Mouse (Mus musculus) ES-Bruce4 (cell line): ENCODE measurements around the gene Sh3rf1.

Source experiments
- CTCF ChIP-seq: IDR thresholded peaks from one replicate; pipeline ENCODE4 v1.8.1; 2011; ENCODE audit warnings: low read depth, low read length
- EP300 ChIP-seq: IDR thresholded peaks from 2 replicates; pipeline ENCODE4 v1.6.1; 2011; ENCODE audit warnings: low read depth, low read length; ENCODE audit not compliant: insufficient read depth
- POLR2A ChIP-seq: IDR thresholded peaks from one replicate; pipeline ENCODE4 v1.8.1; 2011; ENCODE audit warnings: low read length; ENCODE audit not compliant: insufficient read depth

DNA sequence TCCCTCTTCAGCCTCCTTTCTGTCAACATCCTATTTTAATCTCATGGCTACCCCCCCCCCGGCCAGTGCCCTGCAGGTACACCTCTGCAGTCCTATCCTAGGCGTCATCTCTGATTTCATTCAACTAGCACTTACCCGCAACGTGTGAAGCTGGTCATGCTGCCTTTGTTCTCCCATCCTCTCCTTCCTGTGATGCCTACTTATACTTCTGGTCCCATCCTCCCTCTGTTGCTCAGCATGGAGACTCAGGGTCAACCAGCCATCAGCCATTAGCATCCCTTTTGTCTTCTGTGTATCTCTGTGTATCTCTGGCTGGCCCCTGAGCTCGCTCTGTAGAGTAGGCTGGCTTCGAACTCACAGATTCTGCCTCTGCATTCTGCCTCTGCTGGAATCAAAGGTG, 47.3 kb downstream of the Sh3rf1 start:
- no peak for TF ChIP-seq CTCF
- TF ChIP-seq POLR2A, result no peak
- TF ChIP-seq EP300, result no peak
